Mouse (Mus musculus) myocyte (in vitro differentiated cells): ENCODE data around the gene Cacna1d.

ENCODE experiments used
- CEBPB ChIP-seq: IDR thresholded peaks from 2 replicates; pipeline ENCODE4 v1.6.1; 2011; ENCODE audit warnings: mild to moderate bottlenecking, moderate library complexity; ENCODE audit not compliant: poor library complexity, insufficient read depth, severe bottlenecking
- E2F4 ChIP-seq: IDR thresholded peaks from one replicate; pipeline ENCODE4 v1.6.1; 2011; ENCODE audit warnings: mild to moderate bottlenecking, control low read depth, moderate library complexity; ENCODE audit not compliant: insufficient read depth
- MAX ChIP-seq: IDR thresholded peaks from one replicate; pipeline ENCODE4 v1.6.1; 2011; ENCODE audit warnings: low read depth, mild to moderate bottlenecking, control low read depth
- POLR2A ChIP-seq: IDR thresholded peaks from one replicate; pipeline ENCODE4 v1.6.1; 2011; ENCODE audit warnings: low read depth, mild to moderate bottlenecking, control low read depth, moderate library complexity; ENCODE audit not compliant: insufficient read length
- POLR2AphosphoS2 ChIP-seq: IDR thresholded peaks from one replicate; pipeline ENCODE4 v1.6.1; 2011; ENCODE audit warnings: low read depth, control low read depth; ENCODE audit not compliant: insufficient read length
- TCF12 ChIP-seq: IDR thresholded peaks from one replicate; pipeline ENCODE4 v1.6.1; 2011; ENCODE audit warnings: mild to moderate bottlenecking, control low read depth; ENCODE audit not compliant: poor library complexity, insufficient read depth, severe bottlenecking

GRCm38 (mm10) chr14:30435316-30435715 lies 55.9 kb downstream of the Cacna1d start:
- TF ChIP-seq CEBPB (no peak), POLR2A (no peak), TCF12 (no peak), E2F4 (no peak), POLR2AphosphoS2 (no peak), MAX (no peak)
